Mouse (Mus musculus) CH12.LX (cell line): ENCODE measurements around the gene Alk. TPM values are rescaled to one million over a fixed set of nuclear protein-coding genes. Genes with fewer than 3 reads are reported as not detected.

ENCODE experiments used
- DNase-seq: peaks from one replicate; pipeline ENCODE4 v3.0.0-alpha.2; 2013; ENCODE audit errors: extremely low read depth
- H3K27ac ChIP-seq: 2 replicates; pipeline ENCODE4 v1.5.1; 2012; ENCODE audit warnings: low read depth, mild to moderate bottlenecking, control low read depth, moderate library complexity; ENCODE audit not compliant: insufficient read depth
- H3K27me3 ChIP-seq: replicated peaks from 2 replicates; pipeline ENCODE3; 2012; ENCODE audit warnings: inconsistent platforms
- H3K36me3 ChIP-seq, 2 experiments: replicated peaks in 1 of 2; 2 replicates each; pipeline versions ENCODE3 to v1.6.1; 2012; ENCODE audit warnings: inconsistent platforms in 1 of 2, low read length in 1 of 2, mild to moderate bottlenecking in 1 of 2, mixed read lengths in 1 of 2, moderate library complexity in 1 of 2; ENCODE audit not compliant: control insufficient read depth in 1 of 2, insufficient read depth in 1 of 2
- H3K4me1 ChIP-seq, 2 experiments: 2 replicates each; pipeline ENCODE4 v1.6.1; 2012; ENCODE audit warnings: inconsistent platforms in 1 of 2, moderate library complexity in 1 of 2; ENCODE audit not compliant: insufficient read depth in 2 of 2, control insufficient read depth in 1 of 2
- H3K4me2 ChIP-seq: 2 replicates; pipeline ENCODE4 v1.6.1; 2012; ENCODE audit warnings: low read depth, mild to moderate bottlenecking, control low read depth; ENCODE audit not compliant: poor library complexity, insufficient read depth, severe bottlenecking
- H3K4me3 ChIP-seq, 3 experiments: fragments of 150-350 bp in 1 of 3; sonication (generic) in 1 of 3; replicated peaks in 1 of 3; 2 replicates each; pipeline versions ENCODE3 to v1.5.1; 2011 to 2012; ENCODE audit warnings: low read depth in 2 of 3, low read length in 2 of 3, mild to moderate bottlenecking in 2 of 3, moderate library complexity in 2 of 3, control low read depth in 1 of 3, improper control_type of control experiment in 1 of 3, inconsistent platforms in 1 of 3, mixed read lengths in 1 of 3; ENCODE audit not compliant: poor library complexity in 1 of 3
- H3K79me2 ChIP-seq: replicated peaks from 2 replicates; pipeline ENCODE4 v1.6.1; 2012; ENCODE audit warnings: mild to moderate bottlenecking, moderate library complexity; ENCODE audit not compliant: control insufficient read depth, poor library complexity, insufficient read depth, severe bottlenecking; ENCODE audit errors: extremely low read depth
- H3K9ac ChIP-seq: 2 replicates; pipeline ENCODE4 v1.6.1; 2012; ENCODE audit warnings: low read depth, mild to moderate bottlenecking, control low read depth, moderate library complexity; ENCODE audit not compliant: insufficient read depth
- H3K9me3 ChIP-seq: replicated peaks from 2 replicates; pipeline ENCODE3; 2012; ENCODE audit warnings: low read length, inconsistent platforms, mixed read lengths
- BHLHE40 ChIP-seq: IDR thresholded peaks from 2 replicates; pipeline ENCODE4 v1.6.1; 2011; ENCODE audit warnings: mild to moderate bottlenecking, low read depth, low read length, improper control_type of control experiment
- CHD1 ChIP-seq: IDR thresholded peaks from 2 replicates; pipeline ENCODE4 v1.6.1; 2012; ENCODE audit warnings: low read depth, low read length, improper control_type of control experiment, inconsistent platforms
- CHD2 ChIP-seq: IDR thresholded peaks from 2 replicates; pipeline ENCODE4 v1.6.1; 2011; ENCODE audit warnings: low read length, improper control_type of control experiment
- CTCF ChIP-seq, 2 experiments: IDR thresholded peaks in 1 of 2; conservative IDR thresholded peaks in 1 of 2; 2 replicates each; pipeline ENCODE4 v1.5.1; 2011 to 2012; ENCODE audit warnings: low read depth in 2 of 2, low read length in 2 of 2, improper control_type of control experiment in 1 of 2, inconsistent platforms in 1 of 2, mild to moderate bottlenecking in 1 of 2, moderate library complexity in 1 of 2
- E2F4 ChIP-seq: IDR thresholded peaks from 2 replicates; pipeline ENCODE4 v1.6.1; 2011; ENCODE audit warnings: low read depth, low read length, improper control_type of control experiment; ENCODE audit not compliant: insufficient replicate concordance
- EP300 ChIP-seq: IDR thresholded peaks from 2 replicates; pipeline ENCODE4 v1.6.1; 2011; ENCODE audit warnings: low read length, improper control_type of control experiment
- GABPA ChIP-seq: IDR thresholded peaks from 2 replicates; pipeline ENCODE4 v1.6.1; 2012; ENCODE audit warnings: low read depth, low read length, improper control_type of control experiment, inconsistent platforms; ENCODE audit not compliant: insufficient replicate concordance
- HCFC1 ChIP-seq: IDR thresholded peaks from 2 replicates; pipeline ENCODE4 v1.6.1; 2012; ENCODE audit warnings: low read depth, mild to moderate bottlenecking, inconsistent platforms, low read length, improper control_type of control experiment
- IRF4 ChIP-seq: IDR thresholded peaks from 2 replicates; pipeline ENCODE4 v1.6.1; 2014; ENCODE audit warnings: low read depth, mild to moderate bottlenecking, inconsistent platforms, low read length, improper control_type of control experiment
- JUN ChIP-seq: IDR thresholded peaks from 2 replicates; pipeline ENCODE4 v1.6.1; 2011; ENCODE audit warnings: low read depth, mild to moderate bottlenecking, low read length, improper control_type of control experiment, moderate library complexity; ENCODE audit not compliant: insufficient read depth
- JUND ChIP-seq: conservative IDR thresholded peaks from 2 replicates; pipeline ENCODE4 v1.6.1; 2011; ENCODE audit warnings: low read depth, low read length, improper control_type of control experiment
- KAT2A ChIP-seq: IDR thresholded peaks from 2 replicates; pipeline ENCODE4 v1.6.1; 2012; ENCODE audit warnings: low read length, improper control_type of control experiment, inconsistent platforms; ENCODE audit not compliant: insufficient replicate concordance
- MAFK ChIP-seq: IDR thresholded peaks from 2 replicates; pipeline ENCODE4 v1.6.1; 2011; ENCODE audit warnings: low read length, improper control_type of control experiment; ENCODE audit not compliant: insufficient replicate concordance
- MAX ChIP-seq: IDR thresholded peaks from 2 replicates; pipeline ENCODE4 v1.6.1; 2011; ENCODE audit warnings: low read length, improper control_type of control experiment
- MAZ ChIP-seq: IDR thresholded peaks from 2 replicates; pipeline ENCODE4 v1.6.1; 2012; ENCODE audit warnings: low read depth, mild to moderate bottlenecking, inconsistent platforms, low read length, improper control_type of control experiment, moderate library complexity
- MEF2A ChIP-seq: IDR thresholded peaks from 2 replicates; pipeline ENCODE4 v1.6.1; 2014; ENCODE audit warnings: low read depth, mild to moderate bottlenecking, inconsistent platforms, low read length, improper control_type of control experiment, borderline replicate concordance
- MYC ChIP-seq: IDR thresholded peaks from 2 replicates; pipeline ENCODE4 v1.6.1; 2011; ENCODE audit warnings: low read depth, mild to moderate bottlenecking, improper control_type of control experiment, low read length
- NELFE ChIP-seq: IDR thresholded peaks from 2 replicates; pipeline ENCODE4 v1.6.1; 2011; ENCODE audit warnings: low read depth, low read length, improper control_type of control experiment
- NRF1 ChIP-seq: IDR thresholded peaks from 2 replicates; pipeline ENCODE4 v1.6.1; 2014; ENCODE audit warnings: low read depth, mild to moderate bottlenecking, inconsistent platforms, low read length, improper control_type of control experiment, moderate library complexity
- PAX5 ChIP-seq: IDR thresholded peaks from 2 replicates; pipeline ENCODE4 v1.6.1; 2012; ENCODE audit warnings: low read length, inconsistent platforms, mixed read lengths
- POLR2A ChIP-seq: IDR thresholded peaks from 2 replicates; pipeline ENCODE4 v1.6.1; 2011; ENCODE audit warnings: low read depth, mild to moderate bottlenecking, improper control_type of control experiment, low read length
- POLR2AphosphoS2 ChIP-seq: IDR thresholded peaks from 2 replicates; pipeline ENCODE4 v1.6.1; 2011; ENCODE audit warnings: low read depth, low read length, improper control_type of control experiment
- RCOR1 ChIP-seq: conservative IDR thresholded peaks from 2 replicates; pipeline ENCODE4 v1.6.1; 2012; ENCODE audit warnings: low read depth, mild to moderate bottlenecking, inconsistent platforms, low read length, improper control_type of control experiment
- SMC3 ChIP-seq: IDR thresholded peaks from 2 replicates; pipeline ENCODE4 v1.6.1; 2011; ENCODE audit warnings: low read depth, low read length, improper control_type of control experiment
- TBP ChIP-seq: conservative IDR thresholded peaks from 2 replicates; pipeline ENCODE4 v1.6.1; 2011; ENCODE audit warnings: low read depth, low read length, improper control_type of control experiment
- TCF12 ChIP-seq: IDR thresholded peaks from 2 replicates; pipeline ENCODE4 v1.6.1; 2014; ENCODE audit warnings: low read depth, mild to moderate bottlenecking, inconsistent platforms, low read length, improper control_type of control experiment
- UBTF ChIP-seq: IDR thresholded peaks from 2 replicates; pipeline ENCODE4 v1.6.1; 2012; ENCODE audit warnings: low read depth, mild to moderate bottlenecking, inconsistent platforms, low read length, improper control_type of control experiment, moderate library complexity
- USF1 ChIP-seq: IDR thresholded peaks from 2 replicates; pipeline ENCODE4 v1.6.1; 2014; ENCODE audit warnings: low read depth, mild to moderate bottlenecking, inconsistent platforms, low read length, improper control_type of control experiment
- USF2 ChIP-seq: conservative IDR thresholded peaks from 2 replicates; pipeline ENCODE4 v1.6.1; 2011; ENCODE audit warnings: low read depth, low read length, improper control_type of control experiment
- ZC3H11A ChIP-seq: IDR thresholded peaks from 2 replicates; pipeline ENCODE4 v1.6.1; 2012; ENCODE audit warnings: low read depth, mild to moderate bottlenecking, inconsistent platforms, low read length, improper control_type of control experiment
- ZKSCAN1 ChIP-seq: IDR thresholded peaks from 2 replicates; pipeline ENCODE4 v1.6.1; 2012; ENCODE audit warnings: low read depth, inconsistent platforms, low read length, improper control_type of control experiment, borderline replicate concordance
- ZMIZ1 ChIP-seq: IDR thresholded peaks from 2 replicates; pipeline ENCODE4 v1.6.1; 2012; ENCODE audit warnings: low read depth, mild to moderate bottlenecking, inconsistent platforms, low read length, improper control_type of control experiment
- ZNF384 ChIP-seq: IDR thresholded peaks from 2 replicates; pipeline ENCODE4 v1.6.1; 2012; ENCODE audit warnings: low read depth, low read length, improper control_type of control experiment, inconsistent platforms
- dilution Hi-C: fragments of 300-500 bp; cut with MboI; formaldehyde crosslinking; loops from 2 replicates; pipeline ENCODE4 v1.14.3; 2020; ENCODE audit warnings: low sequenced_read_pairs; ENCODE audit not compliant: extremely low pct_unique_long_range_greater_than_20kb, extremely low pct_ligation_motif_present
- in situ Hi-C: fragments of 300-500 bp; cut with MboI; formaldehyde crosslinking; loops from 3 replicates; pipeline ENCODE4 v1.14.3; 2019; ENCODE audit warnings: low sequenced_read_pairs, low pct_ligation_motif_present, low pct_unique_long_range_greater_than_20kb, mixed read lengths
- polyA plus RNA-seq: library from polyadenylated mRNA; unstranded; fragments of >175 nt; gene quantifications from 2 replicates; pipeline ENCODE4 v1.2.1, GENCODE M21; 2012; ENCODE audit warnings: low read depth; ENCODE audit not compliant: insufficient read length
- total RNA-seq, 2 experiments: library from RNA; depleted of rRNA; stranded (reverse); fragments of 300-350 nt in 1 of 2; fragments of >200 nt in 1 of 2; gene quantifications; 2 replicates each; pipeline ENCODE4 v1.2.3; 2012 to 2014

Alk gene
- total and polyA plus RNA-seq, 3 experiments: 0.38 to 0.63 (median 0.44) TPM

DNA sequence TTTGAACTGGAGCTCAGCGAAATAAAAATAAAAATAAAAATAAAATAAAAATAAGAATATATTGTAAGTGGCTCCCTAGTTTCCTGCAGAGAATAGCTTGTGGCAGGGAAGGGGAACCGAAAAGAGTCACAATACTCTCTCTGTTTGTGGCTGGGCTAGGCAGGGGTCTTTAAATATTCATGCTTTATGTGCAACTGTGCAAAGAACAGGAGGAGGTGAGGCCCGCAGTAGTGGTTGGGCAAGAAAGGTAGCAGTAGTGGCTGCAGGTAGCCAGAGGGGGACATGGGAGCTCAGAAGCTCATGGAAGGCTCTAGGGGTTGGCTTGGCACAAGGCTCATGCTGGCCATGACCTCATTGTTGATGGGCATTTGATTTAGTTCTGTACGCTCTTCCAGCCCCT, 623.2 kb downstream of the Alk start:
- H3K4me2 ChIP-seq: peak overlapping the region; percentile 69
- H3K4me1 ChIP-seq: peaks cover 8 to 34% of the 10 kb centered on the region in 2 experiments; a peak in 3 of 4 replicates
- dilution Hi-C loops (no loop called here), in situ Hi-C loops (no loop called here)
- H3K79me2 ChIP-seq: no peaks in the 10 kb centered on the region
- TF ChIP-seq IRF4 (0 out of 2 replicates have a peak, but pooled peaks have one; percentile 9), ZKSCAN1 (no peak)
- no peaks in the 10 kb centered on the region for H3K9me3 ChIP-seq
- H3K9ac ChIP-seq: no peak overlapping the region
- H3K36me3 ChIP-seq: no peaks in the 10 kb centered on the region
- H3K27me3 ChIP-seq: no peaks in the 10 kb centered on the region
- no peak overlapping the region for H3K4me3 ChIP-seq
- H3K27ac ChIP-seq: no peak overlapping the region
- peak; percentile 57 for DNase-seq

DNA sequence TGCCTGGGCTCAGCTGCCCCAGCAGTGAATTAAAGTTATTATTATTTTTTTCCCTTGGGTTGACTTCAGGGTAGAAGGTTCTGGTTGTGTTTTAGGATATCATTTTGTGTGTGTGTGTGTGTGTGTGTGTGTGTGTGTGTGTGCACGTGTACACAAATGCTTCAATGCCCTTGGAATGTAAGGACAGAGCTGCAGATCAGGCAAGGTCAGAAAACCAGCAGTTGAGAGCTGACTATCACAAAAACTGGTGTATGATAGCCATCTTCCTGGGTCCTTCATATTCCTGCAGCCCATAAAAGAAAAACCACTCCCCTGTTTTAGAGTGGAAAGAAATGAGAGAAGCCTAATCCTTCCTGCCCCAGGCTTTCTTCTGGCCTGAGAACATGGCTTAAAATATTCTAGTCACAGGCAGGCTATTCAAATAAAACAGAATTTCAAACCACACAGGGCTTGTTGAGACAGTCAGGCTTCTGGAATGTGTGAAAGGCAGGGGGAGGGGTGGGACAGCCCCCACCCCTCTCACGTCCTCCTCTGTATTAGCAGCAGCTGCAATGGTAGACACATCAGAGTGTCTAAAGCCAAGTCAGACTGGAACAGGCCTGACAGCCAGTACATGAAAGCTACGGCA, 623.8 kb downstream of the Alk start:
- Histone ChIP-seq H3K79me2 (no peaks in the 10 kb centered on the region), H3K27ac (no peak overlapping the region), H3K9me3 (no peaks in the 10 kb centered on the region), H3K4me3 (no peak overlapping the region), H3K9ac (no peak overlapping the region), H3K4me1 (peaks cover 8 to 34% of the 10 kb centered on the region in 2 experiments; a peak in 3 of 4 replicates), H3K4me2 (peak overlapping the region; percentile 69), H3K36me3 (no peaks in the 10 kb centered on the region), H3K27me3 (no peaks in the 10 kb centered on the region)
- DNase-seq: peak; percentile 86
- dilution Hi-C loops (no loop called here), in situ Hi-C loops (no loop called here)
- TF ChIP-seq MYC (0 out of 2 replicates have a peak, but pooled peaks have one; percentile 48), JUND (no peak), GABPA (no peak), MEF2A (peak; percentile 45; the same call in 1 of the 2 replicates), IRF4 (0 out of 2 replicates have a peak, but pooled peaks have one; percentile 37), MAX (no peak), ZC3H11A (no peak), SMC3 (no peak), BHLHE40 (peak; percentile 66), MAZ (peak; percentile 63; the same call in 1 of the 2 replicates), POLR2AphosphoS2 (no peak), ZMIZ1 (no peak), USF1 (no peak), TCF12 (peak; percentile 54; the same call in 1 of the 2 replicates), ZNF384 (no peak), KAT2A (no peak), CHD1 (no peak), HCFC1 (no peak), JUN (no peak), POLR2A (no peak), PAX5 (no peak), USF2 (no peak), E2F4 (no peak), RCOR1 (no peak), EP300 (peak; percentile 68), TBP (no peak), NELFE (no peak), CHD2 (peak; percentile 81), CTCF (conservative IDR thresholded peaks at IDR 0.05 in 1 of 2, IDR thresholded peaks at IDR 0.05 in 1 of 2; ENCODE audit: low read depth in 2 of 2, low read length in 2 of 2) (no peak), MAFK (no peak), UBTF (no peak), NRF1 (no peak)
